In genomic region chr11:83461462-83462027, GRCm38 (mm10) we compare ENCODE assay signal across 11 mouse cellular contexts. TPM values are rescaled to one million over a fixed set of nuclear protein-coding genes. Genes with fewer than 3 reads are reported as not detected.
DNase-seq lines count a peak whose midpoint lies in the region; ATAC-seq and TF ChIP-seq lines count a peak whose summit lies in the region.
"Had no signal": no experiment of that assay in that cellular context is flagged by ENCODE, and none has a peak within 500 bp of the region (broad histone marks: within the 10 kb centered on the region; RNA-seq: fewer than 3 reads in every experiment).

No protein-coding gene starts in this region.

- peaks cover 58% of the 10 kb centered on the region for H3K27me3 ChIP-seq in hindbrain, embryonic 12.5 days
- peaks cover 66% of the 10 kb centered on the region for H3K27me3 ChIP-seq in hindbrain, embryonic 10.5 days (ENCODE audit: insufficient read depth, poor library complexity, severe bottlenecking)
- H3K27me3 ChIP-seq in thymus, adult 2 months (ENCODE audit: control insufficient read depth, insufficient read depth, low read length) = peaks cover 13% of the 10 kb centered on the region; the same call in 1 of the 2 replicates
- H3K27me3 ChIP-seq in limb, embryonic 14.5 days (ENCODE audit: control insufficient read depth, insufficient read depth, low read length) = peaks cover 8% of the 10 kb centered on the region; the same call in 1 of the 2 replicates

- no peak overlapping the region for H3K27ac ChIP-seq in hindbrain, embryonic 12.5 days
- no peak overlapping the region for H3K27ac ChIP-seq in hindbrain, embryonic 10.5 days
- H3K27ac ChIP-seq in thymus, adult 2 months (ENCODE audit: control insufficient read depth, insufficient read depth, low read length) = no peak overlapping the region
- H3K27ac ChIP-seq in limb, embryonic 14.5 days (replicated peaks; ENCODE audit: low read depth, low read length) = no peak overlapping the region

- no peak for TF ChIP-seq POLR2A in thymus, adult 2 months (IDR thresholded peaks at IDR 0.05; ENCODE audit: control insufficient read depth, extremely low read depth, insufficient read depth, low read length, poor library complexity)
- TF ChIP-seq POLR2A in limb, embryonic 14.5 days (IDR thresholded peaks at IDR 0.05; ENCODE audit: borderline replicate concordance, extremely low read depth, insufficient read depth, insufficient read length) = no peak

- no peaks in the 10 kb centered on the region for H3K36me3 ChIP-seq in hindbrain, embryonic 12.5 days
- H3K36me3 ChIP-seq in hindbrain, embryonic 10.5 days = no peaks in the 10 kb centered on the region
- H3K36me3 ChIP-seq in thymus, adult 2 months (ENCODE audit: control insufficient read depth, insufficient read depth, low read length) = no peaks in the 10 kb centered on the region
- no peaks in the 10 kb centered on the region for H3K36me3 ChIP-seq in limb, embryonic 14.5 days (ENCODE audit: control insufficient read depth, insufficient read depth, low read length)

- WGBS in hindbrain, embryonic 12.5 days = 73% methylated on average over 10 of the region's 10 CpGs
- WGBS in hindbrain, embryonic 10.5 days = 71% methylated on average over 10 of the region's 10 CpGs
- WGBS in thymus, adult 2 months = 84% methylated on average over 10 of the region's 10 CpGs
- WGBS in limb, embryonic 14.5 days = 72% methylated on average over 10 of the region's 10 CpGs

- no peak for TF ChIP-seq CTCF in thymus, adult 2 months (IDR thresholded peaks at IDR 0.05; ENCODE audit: borderline replicate concordance, control insufficient read depth, extremely low read depth, insufficient read depth, low read length, poor library complexity)

- H3K9me3 ChIP-seq in hindbrain, embryonic 12.5 days (replicated peaks) = no peaks in the 10 kb centered on the region
- H3K9me3 ChIP-seq in hindbrain, embryonic 10.5 days = no peaks in the 10 kb centered on the region
- no peaks in the 10 kb centered on the region for H3K9me3 ChIP-seq in limb, embryonic 14.5 days (ENCODE audit: control insufficient read depth, low read length)

- no peak overlapping the region for H3K4me3 ChIP-seq in hindbrain, embryonic 12.5 days
- H3K4me3 ChIP-seq in hindbrain, embryonic 10.5 days = no peak overlapping the region
- H3K4me3 ChIP-seq in thymus, adult 2 months (ENCODE audit: control insufficient read depth, insufficient read depth, low read length) = no peak overlapping the region
- peak overlapping the region; percentile 53; the same call in 1 of the 2 replicates for H3K4me3 ChIP-seq in limb, embryonic 14.5 days (replicated peaks; ENCODE audit: low read length)

- peaks cover 22% of the 10 kb centered on the region for H3K4me1 ChIP-seq in hindbrain, embryonic 12.5 days
- peaks cover 37% of the 10 kb centered on the region for H3K4me1 ChIP-seq in hindbrain, embryonic 10.5 days (replicated peaks)
- H3K4me1 ChIP-seq in thymus, adult 2 months (replicated peaks; ENCODE audit: control insufficient read depth, insufficient read depth, low read length) = peaks cover 5% of the 10 kb centered on the region
- H3K4me1 ChIP-seq in limb, embryonic 14.5 days (ENCODE audit: control insufficient read depth, insufficient read depth, low read length) = peaks cover 12% of the 10 kb centered on the region; the same call in 1 of the 2 replicates

- no peak overlapping the region for H3K9ac ChIP-seq in hindbrain, embryonic 12.5 days
- H3K9ac ChIP-seq in limb, embryonic 14.5 days (ENCODE audit: low read depth, low read length, severe bottlenecking) = no peak overlapping the region

- DNase-seq in hindbrain, embryonic 10.5 days (ENCODE audit: low spot score) = no peak
- DNase-seq in thymus, postnatal 4 days = peak; percentile 1
- no peak for DNase-seq in thymus, adult 2 months
- no peak for DNase-seq in limb, embryonic 14.5 days (ENCODE audit: low spot score)
- DNase-seq in layer of hippocampus, adult 8-10 months (ENCODE audit: low spot score in 2 of 2) = no peak
- DNase-seq in layer of hippocampus, postnatal 14 days (ENCODE audit: low spot score in 2 of 2) = no peak
- no peak for DNase-seq in urinary bladder, postnatal 25 days (ENCODE audit: low spot score)
- DNase-seq: thymus, postnatal 14 days had no signal

- peak overlapping the region; percentile 87; the same call in 1 of the 2 replicates for H3K4me2 ChIP-seq in hindbrain, embryonic 12.5 days (replicated peaks)
- peak overlapping the region; percentile 92; the same call in 1 of the 2 replicates for H3K4me2 ChIP-seq in limb, embryonic 14.5 days (replicated peaks; ENCODE audit: low read depth, low read length, severe bottlenecking)

- no peak for ATAC-seq in hindbrain, embryonic 12.5 days (ENCODE audit: low FRiP score)
- ATAC-seq in limb, embryonic 14.5 days (ENCODE audit: low FRiP score, low read depth) = no peak

RNA-seq across cellular contexts. Expression of gene Mmp28, which starts 1.3 kb away (rescaled TPM):
- 3.2 and 3.5 TPM in 2 replicates for polyA plus RNA-seq in hindbrain, embryonic 12.5 days (2016; fragmentation: Nextera tagmentation; extraction: Ambion mirVana)
- 1.1 and 1.3 TPM in 2 replicates for polyA plus RNA-seq in hindbrain, embryonic 10.5 days (2016; fragmentation: Nextera tagmentation; extraction: Ambion mirVana)
- 6.0 and 8.2 TPM in 2 replicates for polyA plus RNA-seq in thymus, adult 2 months (2012; rRNA removed)
- 4.6 and 5.7 TPM in 2 replicates for polyA plus RNA-seq in limb, embryonic 14.5 days (2012; rRNA removed)
- polyA plus RNA-seq in limb, embryonic 14.5 days (2014; fragmentation: Nextera tagmentation; extraction: Ambion mirVana) = 2.4 and 3.6 TPM in 2 replicates
- 1 to 10 TPM; 2.9 to 3.8 (median 3.7) TPM for total RNA-seq in layer of hippocampus, adult 8-10 months (2022)
- total RNA-seq in layer of hippocampus, postnatal 14 days (2021) = 1 to 10 TPM; 3.2 to 3.3 TPM

RNA-seq across cellular contexts. Expression of gene Taf15, which starts 11.3 kb away (rescaled TPM):
- polyA plus RNA-seq in hindbrain, embryonic 12.5 days (2016; fragmentation: Nextera tagmentation; extraction: Ambion mirVana) = 13.9 and 14.9 TPM in 2 replicates
- 9.2 and 11.3 TPM in 2 replicates for polyA plus RNA-seq in hindbrain, embryonic 10.5 days (2016; fragmentation: Nextera tagmentation; extraction: Ambion mirVana)
- polyA plus RNA-seq in thymus, adult 2 months (2012; rRNA removed) = 17.1 and 20.0 TPM in 2 replicates
- 60.0 and 103 TPM in 2 replicates for polyA plus RNA-seq in limb, embryonic 14.5 days (2012; rRNA removed)
- polyA plus RNA-seq in limb, embryonic 14.5 days (2014; fragmentation: Nextera tagmentation; extraction: Ambion mirVana) = 8.3 and 10.9 TPM in 2 replicates
- total RNA-seq in layer of hippocampus, adult 8-10 months (2022) = 10 to 100 TPM; 67.6 to 80.2 (median 69.6) TPM
- 10 to 100 TPM; 64.1 to 65.9 TPM for total RNA-seq in layer of hippocampus, postnatal 14 days (2021)

RNA-seq across cellular contexts. Expression of gene 1700020L24Rik, which starts 24.1 kb away (rescaled TPM):
- 0.30 and 0.45 TPM in 2 replicates for polyA plus RNA-seq in hindbrain, embryonic 12.5 days (2016; fragmentation: Nextera tagmentation; extraction: Ambion mirVana)
- polyA plus RNA-seq in hindbrain, embryonic 10.5 days (2016; fragmentation: Nextera tagmentation; extraction: Ambion mirVana) = 0.97 TPM in 1 of 2 replicates, not detected in the other
- polyA plus RNA-seq in thymus, adult 2 months (2012; rRNA removed) = 1.9 and 2.0 TPM in 2 replicates
- 0.57 and 1.2 TPM in 2 replicates for polyA plus RNA-seq in limb, embryonic 14.5 days (2012; rRNA removed)
- polyA plus RNA-seq in limb, embryonic 14.5 days (2014; fragmentation: Nextera tagmentation; extraction: Ambion mirVana) = 0.33 and 0.39 TPM in 2 replicates
- total RNA-seq in layer of hippocampus, adult 8-10 months (2022) = under 1 TPM in 2 of 4 experiments, not detected in 2; 0.40 to 0.51 TPM
- total RNA-seq in layer of hippocampus, postnatal 14 days (2021) = not detected
- total RNA-seq: gastrocnemius, adult 18-20 months had no signal
- polyA plus RNA-seq: lung, embryonic 16.5 days had no signal

RNA-seq across cellular contexts. Expression of gene Gas2l2, which starts 32.3 kb away (rescaled TPM):
- polyA plus RNA-seq in hindbrain, embryonic 12.5 days (2016; fragmentation: Nextera tagmentation; extraction: Ambion mirVana) = 0.59 and 0.76 TPM in 2 replicates
- 0.27 and 0.39 TPM in 2 replicates for polyA plus RNA-seq in hindbrain, embryonic 10.5 days (2016; fragmentation: Nextera tagmentation; extraction: Ambion mirVana)
- polyA plus RNA-seq in thymus, adult 2 months (2012; rRNA removed) = 0.10 and 0.12 TPM in 2 replicates
- 0.03 and 0.04 TPM in 2 replicates for polyA plus RNA-seq in limb, embryonic 14.5 days (2012; rRNA removed)
- polyA plus RNA-seq in limb, embryonic 14.5 days (2014; fragmentation: Nextera tagmentation; extraction: Ambion mirVana) = not detected in 2 replicates
- under 1 TPM; 0.43 to 0.56 (median 0.48) TPM for total RNA-seq in layer of hippocampus, adult 8-10 months (2022)
- 1 to 10 TPM in 1 of 2 experiments, under 1 TPM in 1; 0.29 to 1.0 TPM for total RNA-seq in layer of hippocampus, postnatal 14 days (2021)
- total RNA-seq: gastrocnemius, adult 18-20 months had no signal

RNA-seq across cellular contexts. Expression of gene Rasl10b, which starts 52.6 kb away (rescaled TPM):
- 16.8 and 17.7 TPM in 2 replicates for polyA plus RNA-seq in hindbrain, embryonic 12.5 days (2016; fragmentation: Nextera tagmentation; extraction: Ambion mirVana)
- 4.3 and 11.1 TPM in 2 replicates for polyA plus RNA-seq in hindbrain, embryonic 10.5 days (2016; fragmentation: Nextera tagmentation; extraction: Ambion mirVana)
- polyA plus RNA-seq in thymus, adult 2 months (2012; rRNA removed) = 1.2 and 5.3 TPM in 2 replicates
- 8.4 and 12.3 TPM in 2 replicates for polyA plus RNA-seq in limb, embryonic 14.5 days (2012; rRNA removed)
- 2.2 and 2.4 TPM in 2 replicates for polyA plus RNA-seq in limb, embryonic 14.5 days (2014; fragmentation: Nextera tagmentation; extraction: Ambion mirVana)
- 100 to 1,000 TPM; 202 to 211 (median 208) TPM for total RNA-seq in layer of hippocampus, adult 8-10 months (2022)
- 100 to 1,000 TPM; 219 to 224 TPM for total RNA-seq in layer of hippocampus, postnatal 14 days (2021)
